Mouse (Mus musculus): ENCODE measurements around the gene Nhp2.

- no peak for TF ChIP-seq CTCF (IDR thresholded peaks at IDR 0.05; ENCODE audit: low read depth)
- no peak for TF ChIP-seq EP300 (IDR thresholded peaks at IDR 0.05; ENCODE audit: low read depth)
Measured at GRCm38 (mm10) chr11:51673291-51673690, 53.8 kb downstream of the Nhp2 start.

Data from liver, embryonic 14.5 days (tissue).